Mouse (Mus musculus): ENCODE measurements at regions not wholly inside any gene's neighbourhood (a gene's known extent, or its start where the extent isn't known, plus 50 kb on each side); places are given as distances from the start of the nearest gene placed in this dataset.

DNA sequence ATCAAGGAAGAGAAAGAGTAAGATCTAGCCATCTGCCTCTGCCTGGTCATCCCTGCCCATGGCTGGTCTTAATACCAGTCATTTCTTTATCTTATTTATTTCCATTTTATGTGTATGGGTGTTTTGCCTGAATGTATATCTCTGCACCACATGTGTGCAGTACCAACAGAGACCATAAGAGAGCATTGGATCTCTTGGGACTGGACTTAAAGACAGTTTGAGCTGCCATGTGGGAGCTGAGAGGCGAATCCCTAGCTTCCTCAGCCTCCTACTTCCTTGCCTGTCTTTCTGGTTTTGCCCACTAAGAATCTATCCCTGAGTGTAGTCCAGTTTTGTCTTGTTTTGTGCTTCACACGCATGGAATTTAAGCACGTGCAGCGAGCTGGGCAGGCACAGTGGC is 169.5 kb downstream of the Rab11fip4 start:
- TF ChIP-seq USF1 (IDR thresholded peaks at IDR 0.05; ENCODE audit: low read depth) (no peak), CTCF (IDR thresholded peaks at IDR 0.05; ENCODE audit: control insufficient read depth, insufficient read depth, insufficient read length) (no peak)
